Mouse (Mus musculus): ENCODE measurements at regions not wholly inside any gene's neighbourhood (a gene's known extent, or its start where the extent isn't known, plus 50 kb on each side); places are given as distances from the start of the nearest gene placed in this dataset.

DNA sequence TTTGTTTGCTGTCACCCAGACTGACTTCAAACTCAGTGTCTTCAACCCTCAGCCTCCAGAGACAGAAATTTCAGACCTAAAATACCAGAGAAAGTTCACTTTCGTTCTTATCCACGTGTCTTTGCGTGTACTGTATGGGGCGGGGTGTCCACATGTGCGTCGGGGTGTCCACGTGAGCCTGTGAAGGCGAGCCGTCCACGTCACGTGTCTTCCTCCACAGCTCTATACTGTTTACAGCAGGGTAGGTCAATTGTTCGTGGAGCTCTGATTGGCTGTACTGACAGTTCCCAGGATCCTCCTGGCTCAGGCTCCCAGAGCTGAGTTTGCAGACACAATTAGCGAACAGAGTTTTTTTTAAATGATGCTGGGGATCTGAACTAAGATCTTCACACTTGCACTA is 481.1 kb upstream of the Slc35b3 start:
- no peak for TF ChIP-seq POLR2A (IDR thresholded peaks at IDR 0.05; ENCODE audit: low read depth, low read length)
- no peak for TF ChIP-seq CTCF (conservative IDR thresholded peaks at IDR 0.05; ENCODE audit: insufficient read depth, insufficient read length, low read depth, low read length)
